Mouse (Mus musculus): ENCODE measurements around the gene Tspan32. TPM values are rescaled to one million over a fixed set of nuclear protein-coding genes. Genes with fewer than 3 reads are reported as not detected.

Tspan32 gene
- total RNA-seq, 2 experiments from 2014 or later: 1.5 to 2.6 TPM

Other genes with a start within 250 kb of the Tspan32 start
- gene Th, start 73.9 kb upstream of the Tspan32 start, total RNA-seq (2021): 100 to 1,000 TPM; 528 to 536 TPM
- gene Ascl2, start 35.8 kb upstream of the Tspan32 start, total RNA-seq (2021): under 1 TPM; 0.36 to 0.96 TPM
- 100 to 1,000 TPM; 659 to 670 TPM for gene Cd81, start 47.7 kb downstream of the Tspan32 start, total RNA-seq (2021)
- 10 to 100 TPM; 40.1 to 42.4 TPM for gene Tssc4, start 64.2 kb downstream of the Tspan32 start, total RNA-seq (2021)
- 1 to 10 TPM; 5.2 to 6.0 TPM for gene Trpm5, start 89.6 kb downstream of the Tspan32 start, total RNA-seq (2021)
- gene Kcnq1, start 101.3 kb downstream of the Tspan32 start, total RNA-seq (2021): 1 to 10 TPM; 3.4 to 5.6 TPM

All from adrenal gland, postnatal 4 days (tissue).